Mouse (Mus musculus): ENCODE measurements at regions not wholly inside any gene's neighbourhood (a gene's known extent, or its start where the extent isn't known, plus 50 kb on each side); places are given as distances from the start of the nearest gene placed in this dataset.
"Not testable (repeated sequence)": the region's sequence is repeated elsewhere in the genome, so short reads cannot be mapped to it uniquely, and the experiment has no call there.

DNA sequence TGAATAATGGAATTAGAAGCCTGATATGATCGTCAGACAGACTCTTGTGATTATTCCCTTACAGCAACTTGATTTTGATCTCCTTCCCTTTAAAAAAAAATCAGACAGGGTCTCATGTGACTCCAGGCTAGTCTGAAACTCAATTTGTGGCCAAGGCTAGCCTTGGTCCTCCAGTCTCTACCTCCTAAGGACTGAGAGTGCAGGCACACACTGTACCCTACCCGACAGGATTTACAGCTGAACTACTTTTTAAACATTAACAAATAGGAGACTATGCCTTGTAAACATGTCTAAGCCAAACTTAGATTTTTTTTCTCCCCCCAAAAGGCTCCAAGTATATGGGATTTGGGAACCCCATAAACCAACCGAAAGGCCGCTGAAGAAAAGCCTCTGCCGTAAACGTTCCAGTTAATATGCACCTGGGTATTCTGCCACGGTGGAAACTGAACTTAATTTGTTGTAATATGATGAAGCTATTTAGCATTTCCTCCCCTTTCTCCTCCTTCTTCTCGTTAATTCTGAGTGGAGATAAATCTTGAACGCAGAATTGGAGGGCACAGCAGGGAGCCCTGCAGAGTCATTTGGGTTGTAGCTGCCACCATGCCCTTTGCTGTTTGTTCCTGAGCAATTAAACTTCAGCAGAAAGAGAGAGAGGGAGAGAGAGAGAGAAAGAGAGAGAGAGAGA lies 170.0 kb upstream of the Kit start:
- no peaks in the 10 kb centered on the region for H3K36me3 ChIP-seq (ENCODE audit: control insufficient read depth, insufficient read depth, low read length)
- peaks cover 15% of the 10 kb centered on the region for H3K4me1 ChIP-seq (ENCODE audit: control insufficient read depth, insufficient read depth, low read length)
- H3K9me3 ChIP-seq (ENCODE audit: control insufficient read depth, low read length): no peaks in the 10 kb centered on the region
- no peak overlapping the region for H3K9ac ChIP-seq (ENCODE audit: low read depth, low read length)
- H3K27me3 ChIP-seq (replicated peaks; ENCODE audit: control insufficient read depth, insufficient read depth, low read length): no peaks in the 10 kb centered on the region
- H3K4me2 ChIP-seq (ENCODE audit: low read depth, low read length): no peak overlapping the region
- ATAC-seq (ENCODE audit: low read depth) (no peak), DNase-seq (ENCODE audit: low spot score) (peak; percentile 9)
- H3K27ac ChIP-seq (replicated peaks; ENCODE audit: low read depth, low read length): no peak overlapping the region
- H3K4me3 ChIP-seq (ENCODE audit: low read depth, low read length): no peak overlapping the region
- 35% methylated on average over 9 of the region's 9 CpGs for WGBS

DNA sequence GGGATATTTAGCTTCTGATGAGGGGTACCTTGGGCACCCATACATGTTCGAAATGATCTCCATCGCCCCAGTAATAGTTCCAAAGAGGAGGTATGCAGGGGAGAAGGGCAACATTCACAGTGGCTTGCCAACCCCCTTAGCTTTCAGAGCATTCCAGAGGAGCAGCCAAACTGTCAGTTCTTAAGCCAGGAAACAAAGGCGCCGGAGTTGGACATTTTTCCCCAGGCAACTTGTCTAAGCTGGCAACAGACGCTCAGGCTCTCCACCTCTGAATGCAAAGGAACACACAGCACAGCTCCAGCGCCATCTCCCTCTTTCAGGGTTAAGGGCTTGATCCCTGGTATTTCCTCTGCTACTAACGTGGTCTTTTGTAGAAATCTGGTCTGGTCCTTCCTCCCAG lies 169.2 kb upstream of the Kit start:
- DNase-seq (ENCODE audit: low spot score) (peak; percentile 72), ATAC-seq (ENCODE audit: low read depth) (no peak)
- Histone ChIP-seq H3K36me3 (ENCODE audit: control insufficient read depth, insufficient read depth, low read length) (no peaks in the 10 kb centered on the region), H3K9ac (ENCODE audit: low read depth, low read length) (no peak overlapping the region), H3K27me3 (replicated peaks; ENCODE audit: control insufficient read depth, insufficient read depth, low read length) (no peaks in the 10 kb centered on the region), H3K4me3 (ENCODE audit: low read depth, low read length) (no peak overlapping the region), H3K9me3 (ENCODE audit: control insufficient read depth, low read length) (no peaks in the 10 kb centered on the region), H3K27ac (replicated peaks; ENCODE audit: low read depth, low read length) (no peak overlapping the region), H3K4me1 (ENCODE audit: control insufficient read depth, insufficient read depth, low read length) (peaks cover 15% of the 10 kb centered on the region), H3K4me2 (ENCODE audit: low read depth, low read length) (no peak overlapping the region)
- 20% methylated on average over 7 of the region's 7 CpGs for WGBS

DNA sequence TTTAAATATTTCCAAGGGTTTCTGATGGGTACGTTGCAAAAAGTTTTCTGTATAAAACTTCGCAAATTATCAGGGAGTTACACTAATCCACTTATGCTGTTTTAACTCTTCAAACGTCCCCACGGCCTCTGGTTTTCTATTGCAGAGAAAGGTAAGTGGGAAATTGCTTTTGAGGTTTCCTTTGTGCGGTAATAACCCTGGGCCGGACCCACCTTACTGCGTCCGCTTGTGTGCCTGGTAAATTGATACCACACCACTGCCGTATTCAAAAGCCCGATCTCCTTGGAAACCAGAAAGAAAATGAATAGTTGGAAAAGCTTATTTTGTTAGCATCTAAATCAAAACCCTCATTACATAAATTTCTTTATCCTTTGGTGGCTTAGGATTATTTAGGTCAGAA lies 167.0 kb upstream of the Kit start:
- Histone ChIP-seq H3K4me3 (ENCODE audit: low read depth, low read length) (no peak overlapping the region), H3K36me3 (ENCODE audit: control insufficient read depth, insufficient read depth, low read length) (no peaks in the 10 kb centered on the region), H3K4me1 (ENCODE audit: control insufficient read depth, insufficient read depth, low read length) (peaks cover 15% of the 10 kb centered on the region), H3K9me3 (ENCODE audit: control insufficient read depth, low read length) (no peaks in the 10 kb centered on the region), H3K9ac (ENCODE audit: low read depth, low read length) (no peak overlapping the region), H3K4me2 (ENCODE audit: low read depth, low read length) (no peak overlapping the region), H3K27ac (replicated peaks; ENCODE audit: low read depth, low read length) (no peak overlapping the region), H3K27me3 (replicated peaks; ENCODE audit: control insufficient read depth, insufficient read depth, low read length) (no peaks in the 10 kb centered on the region)
- WGBS: 41% methylated on average over 10 of the region's 10 CpGs
- DNase-seq (ENCODE audit: low spot score) (peak; percentile 50), ATAC-seq (ENCODE audit: low read depth) (peak; percentile 59; the same call in 1 of the 2 replicates)

DNA sequence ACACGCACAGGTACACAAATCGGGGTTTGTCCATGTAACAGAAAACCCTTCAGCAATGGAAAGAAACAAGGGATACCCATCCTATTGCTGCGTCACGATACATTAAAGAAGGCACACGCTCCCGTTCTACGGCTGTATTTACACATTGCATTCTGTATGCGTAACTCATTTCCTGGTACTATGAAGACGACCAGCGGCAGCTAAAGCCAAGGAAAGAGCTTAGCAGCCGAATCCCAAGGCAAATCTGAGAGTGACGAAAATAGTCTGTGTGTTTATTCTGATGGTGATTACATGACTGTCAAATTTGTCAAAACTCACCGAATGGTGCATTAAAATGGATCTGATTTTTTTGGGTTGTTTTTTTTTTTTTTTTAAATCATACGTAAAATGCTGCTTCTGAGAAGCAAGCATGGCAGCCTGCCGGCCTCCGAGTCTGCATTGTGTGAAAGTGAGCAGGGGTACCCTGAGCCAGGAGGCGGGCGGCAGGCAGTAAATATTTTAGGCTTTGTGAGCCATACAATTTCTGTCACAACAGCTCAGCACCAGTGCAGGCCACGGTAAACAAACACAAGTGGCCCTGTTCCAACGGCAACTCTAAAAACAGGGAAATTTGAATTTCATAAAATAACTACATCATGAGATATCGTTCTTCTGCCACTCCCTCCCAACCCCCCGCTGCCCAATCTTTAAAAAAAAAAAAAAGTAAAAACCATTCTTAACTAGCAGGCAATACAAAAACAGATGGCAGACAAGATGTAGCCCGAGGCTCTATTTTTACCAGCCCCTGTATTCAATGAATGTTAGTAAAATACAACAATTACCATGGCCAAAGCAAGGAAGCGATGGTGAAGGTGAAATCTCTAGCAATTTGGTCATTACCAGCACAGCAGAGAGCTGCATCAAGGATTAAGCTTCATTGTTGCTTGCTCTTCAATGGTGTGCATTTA lies 164.2 kb upstream of the Kit start:
- Histone ChIP-seq H3K36me3 (ENCODE audit: control insufficient read depth, insufficient read depth, low read length) (no peaks in the 10 kb centered on the region), H3K4me2 (ENCODE audit: low read depth, low read length) (no peak overlapping the region), H3K27me3 (replicated peaks; ENCODE audit: control insufficient read depth, insufficient read depth, low read length) (no peaks in the 10 kb centered on the region), H3K9ac (ENCODE audit: low read depth, low read length) (no peak overlapping the region), H3K9me3 (ENCODE audit: control insufficient read depth, low read length) (peaks cover 3% of the 10 kb centered on the region; the same call in 1 of the 2 replicates), H3K27ac (replicated peaks; ENCODE audit: low read depth, low read length) (no peak overlapping the region), H3K4me1 (ENCODE audit: control insufficient read depth, insufficient read depth, low read length) (peaks cover 3% of the 10 kb centered on the region; the same call in 1 of the 2 replicates), H3K4me3 (ENCODE audit: low read depth, low read length) (no peak overlapping the region)
- ATAC-seq (ENCODE audit: low read depth) (no peak), DNase-seq (ENCODE audit: low spot score) (peak; percentile 19)
- 81% methylated on average over 24 of the region's 24 CpGs for WGBS

DNA sequence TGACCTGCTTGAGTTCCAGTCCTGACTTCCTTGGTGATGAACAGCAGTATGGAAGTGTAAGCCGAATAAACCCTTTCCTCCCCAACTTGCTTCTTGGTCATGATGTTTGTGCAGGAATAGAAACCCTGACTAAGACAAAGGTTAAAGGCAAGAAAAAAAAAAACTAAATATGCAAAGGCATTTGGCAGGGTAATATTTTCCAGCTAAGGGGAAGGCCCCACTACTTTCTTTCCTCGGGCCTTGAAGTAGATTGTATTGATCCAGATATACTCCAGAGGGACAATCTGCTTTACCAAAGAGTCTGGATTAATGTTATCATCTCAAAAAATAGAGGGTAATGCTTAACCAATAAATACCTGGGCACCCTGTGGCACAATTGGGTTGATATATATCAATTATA lies 155.4 kb upstream of the Kit start:
- not testable (repeated sequence) for H3K27me3 ChIP-seq (replicated peaks; ENCODE audit: control insufficient read depth, insufficient read depth, low read length); DNase-seq (ENCODE audit: low spot score); H3K27ac ChIP-seq (replicated peaks; ENCODE audit: low read depth, low read length); ATAC-seq (ENCODE audit: low read depth); H3K4me3 ChIP-seq (ENCODE audit: low read depth, low read length); H3K4me2 ChIP-seq (ENCODE audit: low read depth, low read length); H3K9ac ChIP-seq (ENCODE audit: low read depth, low read length); H3K4me1 ChIP-seq (ENCODE audit: control insufficient read depth, insufficient read depth, low read length); H3K36me3 ChIP-seq (ENCODE audit: control insufficient read depth, insufficient read depth, low read length)
- peaks cover 10% of the 10 kb centered on the region; the same call in 1 of the 2 replicates for H3K9me3 ChIP-seq (ENCODE audit: control insufficient read depth, low read length)
- WGBS: 86% methylated on average over 1 of the region's 2 CpGs

DNA sequence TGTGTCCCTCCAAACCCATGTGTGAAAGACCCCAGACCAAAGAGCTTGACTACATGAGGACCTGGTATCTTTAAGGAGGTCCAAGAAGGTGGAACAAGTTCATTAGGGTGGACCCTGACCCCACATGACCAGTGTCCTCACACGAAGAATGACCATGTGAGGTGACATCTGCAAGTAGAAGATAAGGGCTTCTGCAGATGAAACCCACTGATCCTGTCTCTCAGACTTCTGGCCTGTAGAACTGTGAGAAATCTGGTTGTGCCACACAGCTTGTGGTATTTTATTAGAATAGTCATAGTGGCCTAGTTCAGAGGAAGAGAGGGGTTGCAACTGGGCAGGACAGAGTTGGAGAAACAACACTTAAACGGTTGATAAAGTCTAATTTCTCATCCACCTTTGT lies 141.8 kb upstream of the Kit start:
- Histone ChIP-seq H3K36me3 (ENCODE audit: control insufficient read depth, insufficient read depth, low read length) (no peaks in the 10 kb centered on the region), H3K4me1 (ENCODE audit: control insufficient read depth, insufficient read depth, low read length) (no peaks in the 10 kb centered on the region), H3K27me3 (replicated peaks; ENCODE audit: control insufficient read depth, insufficient read depth, low read length) (no peaks in the 10 kb centered on the region), H3K9ac (ENCODE audit: low read depth, low read length) (no peak overlapping the region), H3K9me3 (ENCODE audit: control insufficient read depth, low read length) (no peaks in the 10 kb centered on the region), H3K27ac (replicated peaks; ENCODE audit: low read depth, low read length) (no peak overlapping the region), H3K4me3 (ENCODE audit: low read depth, low read length) (no peak overlapping the region), H3K4me2 (ENCODE audit: low read depth, low read length) (no peak overlapping the region)
- WGBS: 95% methylated on average over 2 of the region's 2 CpGs
- no peak for ATAC-seq (ENCODE audit: low read depth)
- no peak for DNase-seq (ENCODE audit: low spot score)

DNA sequence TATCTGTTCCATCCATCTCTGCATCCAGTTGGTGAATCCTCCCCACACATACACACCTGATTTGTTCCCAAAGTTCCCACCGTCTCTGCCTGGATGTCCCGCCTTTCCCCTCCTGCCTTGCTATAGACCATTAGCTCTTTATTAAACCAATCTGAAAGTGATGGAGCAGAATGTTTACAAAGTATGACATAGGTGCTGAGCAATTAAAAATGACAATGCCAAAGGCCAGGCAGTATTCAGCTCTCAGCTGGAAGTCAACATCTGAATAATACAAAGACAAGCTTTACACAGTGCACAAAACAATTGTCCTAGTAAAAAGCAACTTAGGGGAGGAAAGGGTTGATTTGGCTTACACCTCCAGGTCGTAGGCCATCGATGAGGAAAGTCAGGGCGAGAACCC lies 136.8 kb upstream of the Kit start:
- Histone ChIP-seq H3K4me3 (ENCODE audit: low read depth, low read length) (no peak overlapping the region), H3K36me3 (ENCODE audit: control insufficient read depth, insufficient read depth, low read length) (no peaks in the 10 kb centered on the region), H3K4me2 (ENCODE audit: low read depth, low read length) (no peak overlapping the region), H3K27ac (replicated peaks; ENCODE audit: low read depth, low read length) (no peak overlapping the region), H3K9me3 (ENCODE audit: control insufficient read depth, low read length) (no peaks in the 10 kb centered on the region), H3K27me3 (replicated peaks; ENCODE audit: control insufficient read depth, insufficient read depth, low read length) (no peaks in the 10 kb centered on the region), H3K4me1 (ENCODE audit: control insufficient read depth, insufficient read depth, low read length) (no peaks in the 10 kb centered on the region), H3K9ac (ENCODE audit: low read depth, low read length) (no peak overlapping the region)
- DNase-seq (ENCODE audit: low spot score) (no peak), ATAC-seq (ENCODE audit: low read depth) (no peak)
- WGBS: 82% methylated on average over 5 of the region's 5 CpGs

DNA sequence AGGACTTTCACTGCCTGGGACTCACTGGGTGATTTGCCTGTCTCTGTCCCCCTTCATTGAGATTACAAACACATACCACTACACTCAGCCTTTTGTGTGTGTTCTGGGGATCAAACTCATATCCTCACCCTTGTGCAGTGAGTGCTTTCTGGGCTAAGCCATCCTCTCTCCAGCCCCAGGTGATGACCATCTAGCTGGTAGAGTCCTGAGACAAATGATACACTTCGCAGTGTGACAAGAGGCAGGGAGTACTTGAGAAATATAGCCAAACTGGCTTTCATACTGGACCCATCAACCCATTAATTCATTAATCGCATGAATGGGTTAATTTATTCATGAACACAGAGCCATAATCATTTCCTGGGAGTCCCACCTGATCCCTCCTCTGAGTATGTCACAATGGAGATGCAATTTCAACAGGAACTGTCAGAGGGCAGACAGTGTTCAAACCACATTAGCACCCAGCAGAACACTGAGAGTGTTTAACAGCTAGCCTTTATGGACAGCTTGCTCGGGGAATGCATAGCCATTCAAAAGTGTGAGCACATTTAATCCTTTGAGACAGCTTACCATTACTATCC lies 130.6 kb upstream of the Kit start:
- 85% methylated on average over 3 of the region's 3 CpGs for WGBS
- H3K4me1 ChIP-seq (ENCODE audit: control insufficient read depth, insufficient read depth, low read length): no peaks in the 10 kb centered on the region
- no peak for DNase-seq (ENCODE audit: low spot score)

More for the DNA sequence above, 130.6 kb upstream of the Kit start:
- H3K27ac ChIP-seq (replicated peaks; ENCODE audit: low read depth, low read length): no peak overlapping the region
- no peak overlapping the region for H3K9ac ChIP-seq (ENCODE audit: low read depth, low read length)
- peaks cover 5% of the 10 kb centered on the region for H3K27me3 ChIP-seq (replicated peaks; ENCODE audit: control insufficient read depth, insufficient read depth, low read length)
- ATAC-seq (ENCODE audit: low read depth): no peak
- no peaks in the 10 kb centered on the region for H3K9me3 ChIP-seq (ENCODE audit: control insufficient read depth, low read length)
- no peak overlapping the region for H3K4me3 ChIP-seq (ENCODE audit: low read depth, low read length)
- H3K36me3 ChIP-seq (ENCODE audit: control insufficient read depth, insufficient read depth, low read length): no peaks in the 10 kb centered on the region
- H3K4me2 ChIP-seq (ENCODE audit: low read depth, low read length): no peak overlapping the region
